Mouse (Mus musculus): ENCODE measurements around the gene Lpp. TPM values are rescaled to one million over a fixed set of nuclear protein-coding genes. Genes with fewer than 3 reads are reported as not detected.

Lpp gene
- total and polyA plus RNA-seq, 3 experiments = not detected

- Histone ChIP-seq H3K27ac (ENCODE audit: control insufficient read depth, low read depth, low read length) (no peak overlapping the region), H3K27me3 (ENCODE audit: control insufficient read depth in 1 of 2, insufficient read depth in 2 of 2, low read length in 2 of 2) (no peaks in the 10 kb centered on the region), H3K79me2 (ENCODE audit: control insufficient read depth, insufficient read depth, low read length, poor library complexity) (no peaks in the 10 kb centered on the region), H3K36me3 (ENCODE audit: control insufficient read depth in 1 of 2, insufficient read depth in 2 of 2, low read length in 2 of 2) (no peaks in the 10 kb centered on the region), H3K4me3 (ENCODE audit: control insufficient read depth in 1 of 2, insufficient read depth in 1 of 2, low read depth in 2 of 2, low read length in 2 of 2) (no peak overlapping the region), H3K9me3 (replicated peaks; ENCODE audit: insufficient read depth, low read length) (no peaks in the 10 kb centered on the region), H3K9ac (ENCODE audit: control insufficient read depth, low read depth, low read length, poor library complexity, severe bottlenecking) (no peak overlapping the region), H3K4me1 (ENCODE audit: control insufficient read depth in 1 of 2, insufficient read depth in 2 of 2, low read length in 2 of 2) (no peaks in the 10 kb centered on the region)
- no peak for DNase-seq (ENCODE audit: low read depth, low spot score)
- TF ChIP-seq USF2 (IDR thresholded peaks at IDR 0.05; ENCODE audit: borderline replicate concordance in 1 of 2, insufficient read depth in 1 of 2, low read depth in 1 of 2, low read length in 2 of 2) (no peak), TBP (IDR thresholded peaks at IDR 0.05; ENCODE audit: low read depth, low read length) (no peak), BHLHE40 (IDR thresholded peaks at IDR 0.05; ENCODE audit: borderline replicate concordance, low read depth, low read length) (no peak), E2F4 (IDR thresholded peaks at IDR 0.05; ENCODE audit: borderline replicate concordance, low read depth, low read length) (no peak), RCOR1 (IDR thresholded peaks at IDR 0.05; ENCODE audit: low read depth, low read length) (no peak), GABPA (IDR thresholded peaks at IDR 0.05; ENCODE audit: low read depth, low read length) (no peak), GATA1 (IDR thresholded peaks at IDR 0.05; ENCODE audit: low read depth, low read length) (no peak), USF1 (IDR thresholded peaks at IDR 0.05; ENCODE audit: low read depth, low read length) (no peak), ZKSCAN1 (IDR thresholded peaks at IDR 0.05; ENCODE audit: low read depth, low read length) (no peak), CTCF (IDR thresholded peaks at IDR 0.05 in 2 of 3, conservative IDR thresholded peaks at IDR 0.05 in 1 of 3; ENCODE audit: control insufficient read depth in 1 of 3, insufficient read depth in 1 of 3, low read depth in 2 of 3, low read length in 3 of 3, poor library complexity in 1 of 3, severe bottlenecking in 1 of 3) (no peak), MAX (IDR thresholded peaks at IDR 0.05; ENCODE audit: low read length) (no peak), POLR2A (IDR thresholded peaks at IDR 0.05; ENCODE audit: control insufficient read depth in 1 of 2, insufficient read depth in 1 of 2, low read depth in 1 of 2, low read length in 2 of 2, poor library complexity in 1 of 2) (no peak), ZNF384 (IDR thresholded peaks at IDR 0.05; ENCODE audit: low read depth, low read length) (no peak), TCF12 (IDR thresholded peaks at IDR 0.05; ENCODE audit: low read depth, low read length) (no peak), MYC (IDR thresholded peaks at IDR 0.05; ENCODE audit: low read depth, low read length) (no peak), SIN3A (IDR thresholded peaks at IDR 0.05; ENCODE audit: low read length) (no peak), ETS1 (IDR thresholded peaks at IDR 0.05; ENCODE audit: low read depth, low read length) (no peak), MEF2A (IDR thresholded peaks at IDR 0.05; ENCODE audit: extremely low read depth, insufficient replicate concordance, low read depth, low read length, poor library complexity, severe bottlenecking) (no peak)
Observed at GRCm38 (mm10) chr16:24476911-24477401, 83.6 kb downstream of the Lpp start.

- Histone ChIP-seq H3K4me3 (ENCODE audit: control insufficient read depth in 1 of 2, insufficient read depth in 1 of 2, low read depth in 2 of 2, low read length in 2 of 2) (no peak overlapping the region), H3K27me3 (ENCODE audit: control insufficient read depth in 1 of 2, insufficient read depth in 2 of 2, low read length in 2 of 2) (no peaks in the 10 kb centered on the region), H3K9ac (ENCODE audit: control insufficient read depth, low read depth, low read length, poor library complexity, severe bottlenecking) (no peak overlapping the region), H3K27ac (ENCODE audit: control insufficient read depth, low read depth, low read length) (no peak overlapping the region), H3K79me2 (ENCODE audit: control insufficient read depth, insufficient read depth, low read length, poor library complexity) (no peaks in the 10 kb centered on the region), H3K4me1 (ENCODE audit: control insufficient read depth in 1 of 2, insufficient read depth in 2 of 2, low read length in 2 of 2) (no peaks in the 10 kb centered on the region), H3K9me3 (replicated peaks; ENCODE audit: insufficient read depth, low read length) (no peaks in the 10 kb centered on the region), H3K36me3 (ENCODE audit: control insufficient read depth in 1 of 2, insufficient read depth in 2 of 2, low read length in 2 of 2) (no peaks in the 10 kb centered on the region)
- DNase-seq (ENCODE audit: low read depth, low spot score) = no peak
- TF ChIP-seq MAZ (IDR thresholded peaks at IDR 0.05; ENCODE audit: low read depth, low read length) (no peak), NELFE (IDR thresholded peaks at IDR 0.05; ENCODE audit: low read depth, low read length) (no peak), NRF1 (IDR thresholded peaks at IDR 0.05; ENCODE audit: insufficient read depth, low read depth, low read length, poor library complexity, severe bottlenecking) (no peak), CHD2 (IDR thresholded peaks at IDR 0.05; ENCODE audit: low read length) (no peak), CTCF (IDR thresholded peaks at IDR 0.05 in 2 of 3, conservative IDR thresholded peaks at IDR 0.05 in 1 of 3; ENCODE audit: control insufficient read depth in 1 of 3, insufficient read depth in 1 of 3, low read depth in 2 of 3, low read length in 3 of 3, poor library complexity in 1 of 3, severe bottlenecking in 1 of 3) (no peak), USF1 (IDR thresholded peaks at IDR 0.05; ENCODE audit: low read depth, low read length) (no peak), SIN3A (IDR thresholded peaks at IDR 0.05; ENCODE audit: low read length) (no peak), JUND (IDR thresholded peaks at IDR 0.05; ENCODE audit: low read depth, low read length) (no peak), EP300 (IDR thresholded peaks at IDR 0.05; ENCODE audit: low read depth in 1 of 2, low read length in 2 of 2) (no peak), POLR2AphosphoS2 (IDR thresholded peaks at IDR 0.05; ENCODE audit: low read length) (no peak), POLR2A (IDR thresholded peaks at IDR 0.05; ENCODE audit: control insufficient read depth in 1 of 2, insufficient read depth in 1 of 2, low read depth in 1 of 2, low read length in 2 of 2, poor library complexity in 1 of 2) (no peak), MXI1 (IDR thresholded peaks at IDR 0.05; ENCODE audit: low read depth, low read length) (no peak)
Observed at GRCm38 (mm10) chr16:24478006-24478405, 84.7 kb downstream of the Lpp start.
